Mouse (Mus musculus) G1E (cell line): Measurements from ENCODE around the gene Gm10188. TPM values are rescaled to one million over a fixed set of nuclear protein-coding genes. Genes with fewer than 3 reads are reported as not detected.

ENCODE experiments used
- ATAC-seq: 2 replicates; pipeline ENCODE4 v1.8.0; 2016; ENCODE audit warnings: mild to moderate bottlenecking; ENCODE audit not compliant: insufficient number of reproducible peaks, poor library complexity, low FRiP score, severe bottlenecking; ENCODE audit errors: extremely low read depth
- DNase-seq: peaks from one replicate; pipeline ENCODE4 v3.0.0; 2012; ENCODE audit warnings: low spot score
- H3K27me3 ChIP-seq: 2 replicates; pipeline ENCODE4 v1.6.1; 2012; ENCODE audit warnings: mild to moderate bottlenecking, low read length, inconsistent platforms; ENCODE audit not compliant: insufficient read depth
- H3K36me3 ChIP-seq: replicated peaks from 2 replicates; pipeline ENCODE3; 2012; ENCODE audit warnings: mild to moderate bottlenecking, inconsistent platforms
- H3K4me1 ChIP-seq: 2 replicates; pipeline ENCODE4 v1.6.1; 2012; ENCODE audit warnings: low read depth, low read length, inconsistent platforms, mixed read lengths; ENCODE audit not compliant: insufficient read depth
- H3K4me3 ChIP-seq: 2 replicates; pipeline ENCODE4 v1.5.1; 2012; ENCODE audit warnings: low read depth, mild to moderate bottlenecking, inconsistent platforms, low read length, moderate library complexity, mixed read lengths
- H3K9me3 ChIP-seq: replicated peaks from 2 replicates; pipeline ENCODE4 v1.6.1; 2012; ENCODE audit warnings: inconsistent platforms
- CTCF ChIP-seq: IDR thresholded peaks from 2 replicates; pipeline ENCODE4 v1.5.1; 2012; ENCODE audit warnings: low read depth, low read length, inconsistent platforms, mixed read lengths
- GATA1 ChIP-seq: IDR thresholded peaks from 2 replicates; pipeline ENCODE4 v1.6.1; 2012; ENCODE audit warnings: borderline replicate concordance, low read length, inconsistent platforms, mixed read lengths
- GATA2 ChIP-seq: IDR thresholded peaks from 2 replicates; pipeline ENCODE4 v1.6.1; 2012; ENCODE audit warnings: low read depth, low read length, inconsistent platforms, borderline replicate concordance
- POLR2AphosphoS5 ChIP-seq: IDR thresholded peaks from 2 replicates; pipeline ENCODE4 v1.6.1; 2012; ENCODE audit warnings: low read depth, low read length, inconsistent platforms; ENCODE audit not compliant: insufficient replicate concordance
- TAL1 ChIP-seq: conservative IDR thresholded peaks from 2 replicates; pipeline ENCODE4 v1.6.1; 2012; ENCODE audit warnings: low read depth, low read length, inconsistent platforms, mixed read lengths
- polyA plus RNA-seq: library from polyadenylated mRNA; stranded (reverse); fragments of >175 nt; gene quantifications from 2 replicates; pipeline ENCODE4 v1.2.3, GENCODE M21; 2012
- total RNA-seq, 2 experiments: library from RNA; stranded (forward) in 1 of 2; stranded (reverse) in 1 of 2; fragments of 200-1000 nt in 1 of 2; fragments of >200 nt in 1 of 2; fragmentation: Nextera tagmentation in 1 of 2; gene quantifications; 2 replicates each; pipeline ENCODE4 v1.2.3; 2014 to 2017

Gm10188 gene
- total and polyA plus RNA-seq, 3 experiments: not detected

DNA sequence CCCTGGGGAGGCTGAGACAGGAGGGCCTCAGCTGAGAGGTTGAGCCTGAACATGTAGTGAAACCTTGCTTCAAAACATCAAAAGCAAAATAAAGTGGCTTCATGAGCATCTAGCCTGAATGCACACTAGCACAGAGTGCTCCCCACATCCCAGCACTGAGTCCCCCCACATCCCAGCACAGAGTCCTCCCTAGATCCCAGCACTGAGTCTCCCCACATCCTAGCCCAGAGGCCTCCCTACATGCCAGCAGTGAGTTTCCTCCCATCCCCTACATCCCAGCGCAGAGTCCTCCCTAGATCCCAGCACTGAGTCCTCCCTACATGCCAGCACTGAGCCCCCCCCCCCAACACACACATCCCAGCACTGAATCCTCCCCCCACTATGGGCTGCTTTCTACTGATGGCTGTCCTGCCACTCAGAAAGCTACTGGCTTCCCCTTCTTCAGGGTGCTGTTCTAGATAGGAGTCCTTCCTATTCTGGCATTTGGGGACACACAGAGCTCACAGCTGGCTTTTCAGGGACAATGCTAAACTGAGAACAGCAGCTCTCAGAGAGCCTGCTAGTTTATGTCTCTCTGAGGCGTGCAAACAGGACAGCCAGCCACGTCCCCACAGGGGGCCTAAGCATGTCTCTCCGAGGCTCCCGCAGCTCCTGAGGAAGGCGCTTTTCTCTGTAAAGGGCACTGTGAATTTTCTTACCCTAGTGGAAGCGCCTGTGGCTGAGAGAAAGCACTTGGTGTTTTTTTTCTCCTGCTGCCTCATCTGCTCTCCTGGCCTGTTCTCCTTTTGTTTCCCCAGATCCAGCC is 2.1 kb upstream of the Gm10188 start:
- no peaks in the 10 kb centered on the region for H3K4me1 ChIP-seq
- ATAC-seq (no peak), DNase-seq (no peak)
- peaks cover 36% of the 10 kb centered on the region for H3K27me3 ChIP-seq
- no peak overlapping the region for H3K4me3 ChIP-seq
- no peak for TF ChIP-seq POLR2AphosphoS5
- TF ChIP-seq CTCF: no peak
- no peak for TF ChIP-seq TAL1
- no peak for TF ChIP-seq GATA2
- no peak for TF ChIP-seq GATA1
- H3K9me3 ChIP-seq: no peaks in the 10 kb centered on the region
- H3K36me3 ChIP-seq: no peaks in the 10 kb centered on the region

DNA sequence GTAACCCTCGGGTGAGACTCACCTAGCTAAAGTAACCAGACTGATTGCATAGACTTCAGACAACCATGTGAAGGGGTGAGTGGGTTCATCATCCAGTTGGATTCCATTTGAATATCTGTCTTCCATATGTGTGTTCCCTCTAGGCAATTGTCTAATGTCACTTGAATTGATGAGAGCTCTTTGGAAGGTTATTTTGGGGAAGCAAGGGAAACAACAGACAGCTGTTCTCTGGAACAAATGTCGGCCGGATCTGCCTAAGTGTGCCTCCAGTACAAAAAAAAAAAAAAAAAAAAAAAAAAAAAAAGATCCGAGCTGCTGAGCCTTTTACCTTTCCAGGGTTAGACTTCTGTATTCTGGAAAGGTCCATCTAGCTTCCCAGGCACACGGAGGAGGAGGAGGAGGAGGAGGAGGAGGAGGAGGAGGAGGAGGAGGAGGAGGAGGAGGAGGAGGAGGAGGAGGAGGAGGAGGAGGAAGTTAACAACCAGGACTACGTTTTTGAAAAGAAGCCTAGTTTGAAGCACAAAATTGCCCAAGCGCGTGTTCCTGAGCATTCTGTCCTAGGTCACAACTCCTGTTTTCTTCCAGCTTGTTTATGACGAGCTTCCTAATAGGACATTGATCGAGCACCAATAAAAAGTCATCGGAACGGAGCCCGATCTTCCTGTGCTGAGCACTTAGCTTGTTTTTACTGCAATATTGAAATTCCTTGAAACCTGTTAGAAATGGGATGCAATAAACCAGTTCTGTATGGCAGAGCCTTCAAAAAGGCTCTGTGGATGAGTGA is 3.1 kb downstream of the Gm10188 start:
- Histone ChIP-seq H3K9me3 (no peaks in the 10 kb centered on the region), H3K4me1 (no peaks in the 10 kb centered on the region), H3K4me3 (no peak overlapping the region), H3K27me3 (peaks cover 14% of the 10 kb centered on the region), H3K36me3 (no peaks in the 10 kb centered on the region)
- TF ChIP-seq TAL1 (no peak), GATA2 (no peak), GATA1 (no peak), CTCF (no peak), POLR2AphosphoS5 (no peak)
- ATAC-seq (no peak), DNase-seq (no peak)

DNA sequence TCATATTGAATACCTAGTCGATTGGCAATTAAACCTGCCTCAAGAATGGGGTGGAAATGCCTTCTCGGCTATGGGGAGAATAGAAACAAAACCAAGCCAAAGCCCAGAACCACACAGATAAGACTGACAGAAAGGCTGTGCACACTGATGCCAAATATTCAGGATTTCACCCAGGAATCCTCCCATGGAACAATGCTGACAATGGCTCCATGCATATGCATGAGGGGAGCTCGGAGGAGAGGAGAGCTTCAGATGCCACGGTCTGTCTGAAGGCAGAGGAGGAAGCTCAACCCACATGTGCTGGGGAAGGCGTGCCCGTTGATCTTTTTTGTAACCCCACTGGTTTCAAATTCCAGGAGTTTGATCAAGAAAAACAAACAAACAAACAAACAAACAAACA is 7.4 kb downstream of the Gm10188 start:
- Histone ChIP-seq H3K27me3 (0 out of 2 replicates have a peak, but pooled peaks cover 3% of the 10 kb centered on the region), H3K36me3 (no peaks in the 10 kb centered on the region), H3K4me1 (no peaks in the 10 kb centered on the region), H3K9me3 (peaks cover 5% of the 10 kb centered on the region), H3K4me3 (no peak overlapping the region)
- no peak for DNase-seq
- ATAC-seq: no peak
- TF ChIP-seq TAL1 (no peak), GATA1 (no peak), GATA2 (no peak), POLR2AphosphoS5 (no peak), CTCF (no peak)

DNA sequence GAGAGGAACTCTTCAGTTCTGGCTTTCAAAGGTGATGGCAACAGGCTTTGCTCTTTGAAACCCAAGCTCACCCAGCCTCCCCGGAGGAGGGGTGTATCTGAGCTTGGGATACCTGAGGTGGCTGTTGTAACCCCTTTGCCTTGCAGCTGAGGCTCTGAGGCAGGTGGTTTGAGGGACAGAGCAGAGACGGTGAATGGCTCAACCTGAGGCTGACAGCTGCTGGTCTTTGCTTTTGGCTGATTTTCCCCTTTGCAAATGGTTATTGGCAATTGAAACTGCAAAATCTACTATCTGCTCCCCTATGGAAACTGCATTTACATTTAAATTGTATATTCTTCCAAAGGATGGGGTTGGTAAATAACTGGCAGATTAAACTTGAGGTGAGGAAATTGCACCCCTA is 7.9 kb downstream of the Gm10188 start:
- peaks cover 8% of the 10 kb centered on the region for H3K27me3 ChIP-seq
- DNase-seq: no peak

DNA sequence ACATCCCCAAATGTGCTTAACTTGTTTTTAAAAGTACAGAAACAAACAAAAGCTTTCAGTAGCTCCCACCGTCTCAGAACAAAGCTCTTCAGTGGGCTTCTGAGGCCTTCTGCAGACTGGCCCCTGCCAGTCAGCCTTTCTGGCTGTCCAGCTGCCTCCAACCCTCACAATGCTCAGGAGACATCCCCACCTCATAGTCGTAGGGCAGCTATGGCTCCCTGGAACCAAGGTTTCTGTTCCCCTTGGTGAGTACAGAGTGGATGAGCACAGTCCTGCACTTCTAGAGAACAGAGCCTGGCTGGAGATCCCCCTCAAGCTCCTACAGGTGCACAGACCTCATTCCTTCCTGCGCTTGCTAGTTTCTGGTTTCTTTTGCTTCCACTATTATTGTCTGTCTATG is 13.3 kb downstream of the Gm10188 start:
- no peak for TF ChIP-seq CTCF
- no peak for TF ChIP-seq GATA1
- Histone ChIP-seq H3K27me3 (peaks cover 20% of the 10 kb centered on the region), H3K4me3 (no peak overlapping the region), H3K36me3 (no peaks in the 10 kb centered on the region), H3K9me3 (peaks cover 5% of the 10 kb centered on the region), H3K4me1 (no peaks in the 10 kb centered on the region)
- DNase-seq (no peak), ATAC-seq (no peak)

More for the DNA sequence above, 7.9 kb downstream of the Gm10188 start:
- ATAC-seq: no peak
- no peaks in the 10 kb centered on the region for H3K4me1 ChIP-seq
- no peak overlapping the region for H3K4me3 ChIP-seq
- no peaks in the 10 kb centered on the region for H3K36me3 ChIP-seq
- peaks cover 5% of the 10 kb centered on the region for H3K9me3 ChIP-seq
- TF ChIP-seq GATA2: no peak
- no peak for TF ChIP-seq TAL1
- no peak for TF ChIP-seq POLR2AphosphoS5
- no peak for TF ChIP-seq CTCF
- TF ChIP-seq GATA1: no peak

DNA sequence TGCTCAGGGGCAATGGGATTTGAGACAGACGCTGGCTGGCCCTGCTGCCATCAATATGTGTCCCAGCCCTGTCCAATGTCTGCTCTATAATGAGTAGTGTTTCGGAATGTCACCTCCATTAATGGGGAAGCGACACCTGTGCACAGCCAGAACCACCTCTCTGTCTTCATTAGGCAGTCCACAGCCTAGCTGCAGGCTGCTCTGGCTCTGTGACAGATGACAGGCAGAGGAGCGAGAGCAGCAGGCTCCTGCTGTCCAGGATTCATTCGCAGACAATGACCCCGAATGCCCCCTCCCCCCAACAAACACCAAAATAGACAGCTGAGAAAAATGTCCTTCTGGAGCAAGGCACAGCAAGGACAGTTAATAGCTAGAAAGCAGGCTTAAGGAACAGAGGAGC is 16.5 kb downstream of the Gm10188 start:
- H3K27me3 ChIP-seq: peaks cover 24% of the 10 kb centered on the region
- H3K36me3 ChIP-seq: no peaks in the 10 kb centered on the region
- no peak for ATAC-seq

More for the DNA sequence above, 16.5 kb downstream of the Gm10188 start:
- TF ChIP-seq POLR2AphosphoS5 (no peak), CTCF (no peak), GATA1 (no peak), TAL1 (no peak), GATA2 (no peak)
- no peak for DNase-seq
- H3K4me3 ChIP-seq: no peak overlapping the region
- no peaks in the 10 kb centered on the region for H3K9me3 ChIP-seq
- H3K4me1 ChIP-seq: no peaks in the 10 kb centered on the region
